Mouse (Mus musculus): ENCODE data around the gene Cct5.

DNA sequence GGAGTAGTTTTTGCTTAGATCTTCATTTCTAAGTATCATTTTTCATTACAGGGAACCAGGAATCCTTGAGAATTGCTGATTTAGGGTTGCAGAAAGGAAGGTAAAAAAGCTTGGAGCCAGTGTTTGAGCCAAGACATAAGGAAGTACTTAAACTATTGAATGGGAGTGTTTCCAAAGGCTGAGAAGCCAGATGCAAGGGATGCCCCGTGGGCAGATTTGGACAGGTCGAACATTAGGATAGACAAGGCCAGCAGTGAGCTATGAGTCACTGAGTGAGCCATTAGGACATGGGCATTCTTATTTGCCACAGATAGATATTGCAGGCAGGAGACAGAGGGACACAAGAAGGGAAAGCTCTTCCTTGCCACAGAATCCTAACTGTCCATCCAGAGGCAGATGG, 13.1 kb upstream of the Cct5 start:
- TF ChIP-seq MAX (IDR thresholded peaks at IDR 0.05): no peak
- TF ChIP-seq CTCF (IDR thresholded peaks at IDR 0.05; ENCODE audit: control insufficient read depth, insufficient read depth, insufficient read length): no peak
- TF ChIP-seq MYOG (IDR thresholded peaks at IDR 0.05; ENCODE audit: control insufficient read depth, extremely low read depth, insufficient read length): no peak
- TF ChIP-seq USF1 (IDR thresholded peaks at IDR 0.05; ENCODE audit: low read depth): no peak
- no peak for TF ChIP-seq CEBPB (IDR thresholded peaks at IDR 0.05; ENCODE audit: low read depth)
